Mouse (Mus musculus): ENCODE measurements at regions not wholly inside any gene's neighbourhood (a gene's known extent, or its start where the extent isn't known, plus 50 kb on each side); places are given as distances from the start of the nearest gene placed in this dataset.

DNA sequence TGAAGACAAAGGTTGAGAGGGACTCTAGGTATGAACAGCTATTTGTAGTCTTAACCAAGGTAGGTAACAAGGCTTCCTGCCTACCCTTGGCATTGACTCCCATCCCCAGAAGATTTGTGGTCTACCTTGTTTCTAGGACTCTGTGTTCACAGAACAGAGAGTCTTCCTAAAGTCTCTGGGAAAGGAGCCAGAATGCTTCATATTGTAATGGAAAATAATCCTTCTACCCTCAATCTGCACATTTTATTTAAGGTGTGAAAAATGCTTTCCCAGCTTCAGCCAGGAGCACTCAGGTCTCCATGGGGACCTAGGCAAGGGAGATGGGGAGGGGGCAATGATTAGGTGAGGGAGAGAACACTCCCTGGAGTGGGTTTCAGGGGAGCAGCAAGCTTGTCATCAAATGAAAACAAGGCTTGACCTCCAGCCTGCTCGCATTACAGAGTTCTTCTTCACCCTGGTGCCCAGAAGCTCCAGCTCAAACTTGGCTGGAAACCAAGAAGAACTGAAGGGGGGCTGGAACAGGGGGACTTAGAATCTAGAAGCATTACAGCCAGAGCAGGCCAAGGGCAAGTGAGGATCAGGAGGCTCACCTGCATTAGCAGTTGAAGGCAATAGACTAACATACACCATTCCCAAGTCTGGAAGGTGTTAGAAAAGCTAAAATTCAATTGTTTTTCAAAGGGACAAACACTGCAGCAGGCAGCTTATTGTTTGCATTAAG lies 159.1 kb downstream of the Rdh14 start:
- TF ChIP-seq EP300 (IDR thresholded peaks at IDR 0.05; ENCODE audit: low read depth) (no peak), CTCF (IDR thresholded peaks at IDR 0.05; ENCODE audit: low read depth) (no peak)

All from liver, embryonic 14.5 days (tissue).